Mouse (Mus musculus) frontal cortex, postnatal 14 days (tissue): ENCODE measurements at regions not wholly inside any gene's neighbourhood (a gene's known extent, or its start where the extent isn't known, plus 50 kb on each side); places are given as distances from the start of the nearest gene placed in this dataset.
"Not testable (repeated sequence)": the region's sequence is repeated elsewhere in the genome, so short reads cannot be mapped to it uniquely, and the experiment has no call there.

Source experiments
- DNase-seq, 2 experiments: peaks; one replicate each; pipeline ENCODE4 v3.0.0; 2022; ENCODE audit warnings: low spot score in 2 of 2

DNA sequence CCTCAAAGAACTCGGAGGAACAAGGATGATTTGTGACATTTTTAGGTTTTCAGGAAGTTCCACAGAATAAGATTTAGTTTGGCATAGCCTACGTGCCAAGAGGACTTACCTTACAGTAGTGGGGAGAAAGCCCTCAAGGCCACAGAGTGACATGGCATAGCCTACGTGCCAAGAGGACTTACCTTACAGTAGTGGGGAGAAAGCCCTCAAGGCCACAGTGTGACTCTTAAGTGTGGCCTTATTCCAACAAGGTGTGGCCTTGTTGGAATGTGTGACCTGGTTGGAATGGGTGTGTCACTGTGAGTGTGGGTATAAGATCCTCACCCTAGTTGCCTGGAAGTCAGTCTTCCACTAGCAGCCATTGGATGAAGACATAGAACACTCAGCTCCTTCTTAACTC, 206.7 kb downstream of the Diras2 start:
- not testable (repeated sequence) for DNase-seq

DNA sequence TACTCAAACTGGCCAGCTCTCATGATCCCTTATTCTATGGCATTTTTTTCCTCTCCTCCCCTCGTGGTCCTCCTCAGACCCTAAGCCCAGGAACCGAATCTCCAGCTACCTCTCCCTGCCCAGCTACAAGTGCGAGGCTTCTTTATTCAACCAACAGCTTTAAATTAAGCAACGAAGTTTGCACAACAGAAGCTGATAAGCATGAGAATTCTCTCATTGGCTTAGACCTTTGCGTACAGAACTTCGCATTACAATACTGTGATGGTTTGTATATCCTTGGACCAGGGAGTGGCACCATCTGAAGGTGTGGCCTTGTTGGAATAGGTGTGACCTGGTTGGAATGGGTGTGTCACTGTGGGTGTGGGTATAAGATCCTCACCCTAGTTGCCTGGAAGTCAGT, 205.4 kb downstream of the Diras2 start:
- DNase-seq: not testable (repeated sequence)

- no peak for DNase-seq
Observed at GRCm38 (mm10) chr13:52327734-52328133, 203.3 kb downstream of the Diras2 start.

DNA sequence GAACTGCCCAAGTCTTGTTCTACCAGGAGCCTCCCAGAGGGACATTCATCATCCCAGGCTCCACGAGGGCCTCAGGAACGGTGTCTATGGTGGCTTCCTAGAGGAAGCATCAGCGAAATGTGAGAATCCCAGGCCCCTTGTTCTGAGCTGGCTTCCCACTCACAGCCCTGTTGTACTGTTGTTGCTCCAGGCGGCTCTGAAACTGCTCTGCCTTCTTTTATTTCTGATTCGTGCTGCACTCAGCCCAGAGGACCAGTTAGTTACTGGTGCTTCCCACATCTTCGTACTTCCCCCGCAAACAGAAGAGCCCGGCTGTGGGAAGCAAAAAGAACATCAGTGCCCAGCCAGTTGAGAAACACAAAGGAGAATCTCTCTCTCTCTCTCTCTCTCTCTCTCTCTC, 202.3 kb downstream of the Diras2 start:
- DNase-seq: no peak

DNA sequence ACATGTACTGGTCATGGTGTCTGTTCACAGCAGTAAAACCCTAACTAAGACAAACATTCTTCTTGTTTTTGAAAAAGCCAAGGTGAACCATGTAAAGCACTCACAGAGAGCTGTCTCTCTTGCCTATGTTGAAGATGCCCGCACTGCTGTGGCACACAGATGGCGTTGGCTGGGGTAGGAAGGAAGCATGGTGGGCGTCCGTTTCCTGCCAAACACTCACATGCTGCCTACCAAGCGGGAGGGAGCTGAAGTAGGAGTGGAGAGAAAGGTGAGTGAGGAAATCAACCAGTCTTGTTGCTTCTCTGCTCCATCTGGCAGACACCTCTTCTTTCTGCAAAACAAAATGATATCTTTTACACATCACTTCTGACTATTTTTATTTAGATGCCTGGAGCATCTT, 200.0 kb downstream of the Diras2 start:
- no peak for DNase-seq

GRCm38 (mm10) chr13:52334962-52335361, 196.1 kb downstream of the Diras2 start:
- no peak for DNase-seq

DNA sequence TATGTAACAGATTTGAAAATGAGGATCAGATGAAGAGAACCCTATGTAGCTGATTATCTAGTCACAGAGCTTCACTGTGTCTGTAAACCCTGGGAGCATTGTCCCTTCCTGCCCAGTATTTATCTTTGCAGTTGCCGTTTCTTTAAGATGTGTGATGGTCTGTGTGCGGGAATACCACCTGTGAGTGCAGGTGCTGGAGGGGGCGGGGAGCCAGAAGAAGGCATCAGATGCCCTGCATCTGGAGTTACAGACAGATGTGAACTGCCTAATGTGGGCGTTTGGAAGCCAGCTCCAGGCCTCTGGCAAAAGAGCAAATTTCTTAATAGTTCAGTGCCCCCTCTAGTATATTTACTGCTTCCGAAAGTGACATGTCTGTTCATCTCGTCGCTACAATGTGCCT, 193.1 kb downstream of the Diras2 start:
- no peak for DNase-seq

- DNase-seq: no peak
Observed at GRCm38 (mm10) chr13:52339156-52339555, 191.9 kb downstream of the Diras2 start.

- no peak for DNase-seq
Observed at GRCm38 (mm10) chr13:52341981-52342380, 189.1 kb downstream of the Diras2 start.

GRCm38 (mm10) chr13:52344383-52344782, 186.7 kb downstream of the Diras2 start:
- DNase-seq: no peak

DNA sequence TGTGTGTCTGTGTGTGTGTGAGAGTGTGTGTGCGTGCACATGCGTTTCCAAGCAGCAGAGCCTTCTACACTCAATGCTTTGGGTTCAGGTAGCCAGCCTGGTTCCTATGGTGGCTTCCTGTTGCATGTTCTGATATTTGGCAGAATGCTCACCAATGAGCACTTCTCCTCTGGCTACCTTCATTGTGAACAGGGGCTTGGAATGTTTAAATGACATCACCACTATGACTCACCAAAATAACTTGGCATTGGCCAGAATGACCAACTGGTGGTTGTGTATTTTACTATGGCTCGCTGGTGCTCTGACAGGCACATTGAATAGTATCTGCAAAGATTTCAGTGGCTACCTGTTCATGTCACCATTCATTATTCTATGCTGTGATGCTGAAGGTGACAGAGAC, 186.2 kb downstream of the Diras2 start:
- DNase-seq: no peak

DNA sequence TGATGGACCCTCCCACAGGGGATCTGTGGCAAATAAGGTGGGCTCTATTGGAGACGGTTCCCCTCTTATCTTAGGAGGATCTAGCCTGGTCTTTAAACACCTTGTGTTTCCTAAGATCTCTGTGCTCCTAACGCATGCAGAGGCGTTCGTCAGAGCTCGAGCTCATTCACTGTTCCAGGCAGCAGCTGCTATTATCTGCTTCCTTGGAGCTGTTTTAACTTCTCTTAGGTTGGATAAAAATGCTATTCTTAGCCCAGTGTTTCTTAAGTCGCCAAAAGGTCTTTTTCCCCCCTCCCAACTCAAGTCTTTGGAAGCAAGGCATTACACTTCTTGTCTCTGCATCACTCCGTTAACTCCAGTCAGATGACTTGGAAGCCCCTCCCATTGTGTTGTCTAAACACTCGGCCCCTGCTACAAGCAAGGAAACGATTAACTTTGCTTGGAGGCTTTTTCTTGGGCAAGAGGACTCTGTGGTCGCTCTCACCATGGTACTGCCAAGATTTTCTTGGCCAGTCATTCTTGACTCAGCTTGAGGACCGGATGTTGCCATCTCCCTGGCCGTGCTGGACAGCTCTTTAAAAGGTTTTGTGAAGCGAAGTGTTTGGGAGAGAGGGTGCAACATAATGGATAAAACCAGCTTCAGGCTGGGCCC, 185.6 kb downstream of the Diras2 start:
- no peak for DNase-seq

GRCm38 (mm10) chr13:52346027-52346375, 185.1 kb downstream of the Diras2 start:
- no peak for DNase-seq

GRCm38 (mm10) chr13:52347631-52348030, 183.4 kb downstream of the Diras2 start:
- DNase-seq: no peak

- no peak for DNase-seq
Observed at GRCm38 (mm10) chr13:52349606-52350005, 181.5 kb downstream of the Diras2 start.

DNA sequence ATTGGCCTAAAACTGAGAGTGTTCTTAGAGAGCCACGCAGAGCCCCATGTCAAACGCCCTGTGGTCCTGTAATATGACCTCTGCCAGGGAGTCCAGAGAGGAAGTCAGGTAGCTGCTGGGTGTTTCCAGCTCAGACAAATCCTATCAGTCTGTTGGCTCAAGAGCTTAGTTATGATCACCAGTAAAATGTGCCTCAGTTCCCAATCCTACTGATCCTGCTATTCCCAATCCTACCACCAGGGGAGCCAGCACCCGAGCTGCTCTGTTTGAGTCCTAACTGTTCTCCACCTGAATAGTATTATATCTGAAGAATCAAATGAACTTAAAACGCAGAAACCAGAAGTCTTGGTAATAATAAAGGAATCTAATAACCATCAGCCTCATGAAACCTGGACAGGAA, 178.5 kb downstream of the Diras2 start:
- DNase-seq: no peak

GRCm38 (mm10) chr13:52353437-52353836, 177.6 kb downstream of the Diras2 start:
- no peak for DNase-seq

GRCm38 (mm10) chr13:52353966-52354365, 177.1 kb downstream of the Diras2 start:
- DNase-seq: no peak

DNA sequence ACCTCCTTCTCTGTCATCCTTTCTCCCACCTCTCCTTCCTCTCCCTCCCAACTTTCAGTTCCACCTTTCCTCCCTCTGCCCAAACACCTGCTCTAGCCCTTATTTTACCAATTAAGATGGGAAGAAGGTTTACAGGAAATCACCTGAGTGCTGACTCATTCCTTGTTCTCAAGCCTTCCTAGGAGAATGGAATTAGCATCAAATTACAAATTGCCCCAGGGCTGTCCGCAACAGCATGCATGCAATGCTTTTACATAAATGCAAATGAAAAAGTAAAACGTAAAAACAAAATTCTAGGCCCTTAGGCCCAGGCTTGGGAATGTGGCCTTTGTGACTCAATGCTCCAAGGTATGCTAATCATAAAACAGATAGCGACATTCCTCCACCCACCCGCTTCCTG, 175.2 kb downstream of the Diras2 start:
- not testable (repeated sequence) for DNase-seq

DNA sequence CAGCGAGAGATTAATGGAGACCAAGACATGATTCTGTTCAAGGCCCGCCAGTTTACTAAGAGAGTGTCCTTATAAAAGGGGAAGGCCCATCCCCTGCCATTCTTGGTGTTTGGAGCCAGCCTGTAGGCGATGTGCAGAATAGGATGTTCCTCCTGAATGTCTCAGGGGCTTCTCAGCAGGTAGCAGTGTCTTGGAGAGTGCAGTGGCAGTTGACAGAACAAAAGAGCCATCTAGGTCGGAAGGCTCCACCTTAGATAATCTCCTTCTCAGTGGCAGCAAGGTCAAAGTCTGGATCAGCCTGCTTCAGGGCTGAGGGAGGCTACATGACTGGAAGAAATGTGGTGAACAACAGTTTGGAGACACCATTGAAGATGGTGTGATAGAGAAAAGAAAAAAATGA, 171.7 kb downstream of the Diras2 start:
- not testable (repeated sequence) for DNase-seq

DNA sequence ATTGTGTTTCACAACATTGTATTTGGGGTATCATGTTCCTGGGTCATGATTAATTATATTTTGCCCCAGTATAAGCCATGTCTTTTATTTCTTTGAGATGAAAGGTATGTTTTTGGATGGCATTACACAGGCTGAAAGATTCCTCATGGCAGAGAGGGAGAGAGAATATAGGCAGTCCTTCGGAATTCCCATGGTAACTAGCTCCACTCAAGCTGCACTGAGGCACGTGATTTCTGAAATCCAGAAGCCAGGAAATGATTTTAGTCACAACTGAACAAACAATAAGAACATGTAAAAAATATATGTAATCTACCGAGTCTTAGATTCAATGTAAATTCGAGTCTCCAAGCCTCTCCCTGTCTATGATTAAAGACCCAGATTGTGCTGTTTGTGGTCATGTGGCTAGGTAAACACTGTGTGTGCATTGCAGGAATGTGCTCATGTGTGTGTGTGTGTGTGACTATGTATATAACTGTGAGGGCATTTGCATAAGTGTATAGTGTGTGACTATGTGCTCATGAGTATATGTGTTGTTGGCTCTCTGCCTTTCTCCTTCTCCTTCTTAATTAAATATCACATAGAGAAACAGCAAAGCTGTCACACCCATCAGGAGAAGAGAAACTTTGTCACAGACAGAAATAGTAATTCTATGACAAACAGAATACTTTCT, 169.8 kb downstream of the Diras2 start:
- DNase-seq: no peak

DNA sequence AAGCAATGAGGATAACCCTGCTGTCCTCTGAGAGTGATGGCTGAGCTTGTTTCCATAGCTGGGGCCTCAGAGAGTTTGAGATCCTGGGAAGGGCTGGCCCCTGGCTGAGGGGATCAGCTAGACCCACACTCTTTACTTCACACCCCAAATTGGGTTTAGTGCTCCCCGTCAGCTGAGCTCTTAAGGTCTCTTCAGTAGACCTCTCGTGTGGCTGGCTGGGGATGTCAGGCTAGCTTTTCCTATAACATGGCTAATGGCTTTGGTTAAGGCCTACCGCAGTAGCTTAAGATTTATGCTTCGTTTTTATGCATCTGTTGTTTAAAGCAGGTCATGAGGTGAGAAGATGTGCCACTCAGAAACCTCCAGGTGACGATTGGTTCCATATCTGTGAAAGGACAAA, 168.8 kb downstream of the Diras2 start:
- no peak for DNase-seq

DNA sequence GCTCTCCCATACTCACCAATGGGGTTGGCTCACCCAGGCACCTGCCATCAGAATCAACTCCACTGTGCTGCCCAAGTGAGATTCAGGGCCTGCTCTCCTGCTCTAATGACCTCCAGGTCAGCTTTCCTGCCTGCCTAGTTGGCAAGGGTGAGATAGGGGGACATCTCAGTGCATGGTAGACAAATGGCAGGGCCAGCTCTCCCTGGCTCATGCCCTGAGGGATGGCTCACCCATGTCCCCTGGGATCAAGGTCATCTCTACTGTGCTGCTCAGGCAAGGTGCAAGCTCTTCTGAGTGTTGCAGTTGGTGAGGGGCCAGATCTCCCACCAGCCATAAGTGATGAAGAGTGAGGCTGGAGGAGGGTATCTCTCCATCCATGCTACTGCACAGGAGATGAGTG, 161.2 kb downstream of the Diras2 start:
- DNase-seq: no peak

DNA sequence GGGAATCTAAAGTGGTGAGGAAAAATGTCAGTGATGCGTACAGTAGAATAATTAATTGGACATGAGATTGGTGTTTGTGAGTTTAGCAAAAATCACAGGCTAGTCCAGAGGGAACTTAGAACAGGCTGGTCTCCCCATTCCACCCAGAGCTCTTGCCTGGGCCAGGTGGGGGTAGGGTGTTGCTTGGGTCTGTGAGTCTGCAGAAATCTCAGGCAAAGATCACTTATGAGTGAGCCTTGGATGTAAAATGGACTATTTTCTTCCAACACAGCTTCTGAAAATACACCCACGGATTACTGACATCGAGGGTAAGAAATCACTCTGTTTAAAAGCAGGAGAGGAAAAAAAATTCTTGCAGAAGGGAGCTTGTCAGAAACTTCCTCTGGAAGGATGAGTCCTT, 159.1 kb downstream of the Diras2 start:
- DNase-seq: no peak
